Mouse (Mus musculus) intestine, embryonic 16.5 days (tissue): ENCODE measurements around the gene Nlrp9b. TPM values are rescaled to one million over a fixed set of nuclear protein-coding genes. Genes with fewer than 3 reads are reported as not detected.
"Not testable (repeated sequence)": the region's sequence is repeated elsewhere in the genome, so short reads cannot be mapped to it uniquely, and the experiment has no call there.

Experiments
- ATAC-seq: fragments of 200-750 bp; cut with Nextera tagmentation; 2 replicates; pipeline ENCODE4 v1.8.0; 2017; ENCODE audit warnings: moderate TSS enrichment, moderate library complexity
- H3K27ac ChIP-seq: fragments of 300-500 bp; sonication (generic); 2 replicates; pipeline ENCODE4 v1.5.1; 2014; ENCODE audit warnings: mild to moderate bottlenecking, low read length
- H3K27me3 ChIP-seq: fragments of 300-500 bp; sonication (generic); replicated peaks from 2 replicates; pipeline ENCODE4 v1.6.1; 2014; ENCODE audit warnings: low read length, control low read depth, mixed read lengths; ENCODE audit not compliant: control insufficient read depth, insufficient read depth
- H3K36me3 ChIP-seq: fragments of 300-500 bp; sonication (generic); 2 replicates; pipeline ENCODE4 v1.6.1; 2014; ENCODE audit warnings: low read length, control low read depth; ENCODE audit not compliant: control insufficient read depth, insufficient read depth
- H3K4me1 ChIP-seq: fragments of 300-500 bp; sonication (generic); 2 replicates; pipeline ENCODE4 v1.6.1; 2014; ENCODE audit warnings: low read length, control low read depth, mixed read lengths; ENCODE audit not compliant: control insufficient read depth, insufficient read depth
- H3K4me2 ChIP-seq: fragments of 300-500 bp; sonication (generic); 2 replicates; pipeline ENCODE4 v1.6.1; 2014; ENCODE audit warnings: low read depth, low read length, control low read depth
- H3K4me3 ChIP-seq: fragments of 300-500 bp; sonication (generic); 2 replicates; pipeline ENCODE4 v1.5.1; 2014; ENCODE audit warnings: mild to moderate bottlenecking, low read length
- H3K9ac ChIP-seq: fragments of 300-500 bp; sonication (generic); 2 replicates; pipeline ENCODE4 v1.6.1; 2014; ENCODE audit warnings: low read depth, low read length
- H3K9me3 ChIP-seq: fragments of 300-500 bp; sonication (generic); 2 replicates; pipeline ENCODE4 v1.6.1; 2016; ENCODE audit warnings: low read length, control low read depth; ENCODE audit not compliant: control insufficient read depth
- whole genome bisulfite sequencing: fragments of 180-500 bp; shearing (Covaris S2); extraction: QIAGEN DNeasy Blood & Tissue Kit; methylation state at CpG from one replicate; pipeline ENCODE4 v1.1.7; 2014; 5-methylcytosine and 5-hydroxymethylcytosine counted together
- polyA plus RNA-seq: library from polyadenylated mRNA; unstranded; fragments of >200 nt; fragmentation: Nextera tagmentation; extraction: Ambion mirVana; gene quantifications from 2 replicates; pipeline ENCODE4 v1.2.1, GENCODE M21; 2015

Nlrp9b gene
- polyA plus RNA-seq, 1 experiment from 2014 or later: 0.75 TPM

DNA sequence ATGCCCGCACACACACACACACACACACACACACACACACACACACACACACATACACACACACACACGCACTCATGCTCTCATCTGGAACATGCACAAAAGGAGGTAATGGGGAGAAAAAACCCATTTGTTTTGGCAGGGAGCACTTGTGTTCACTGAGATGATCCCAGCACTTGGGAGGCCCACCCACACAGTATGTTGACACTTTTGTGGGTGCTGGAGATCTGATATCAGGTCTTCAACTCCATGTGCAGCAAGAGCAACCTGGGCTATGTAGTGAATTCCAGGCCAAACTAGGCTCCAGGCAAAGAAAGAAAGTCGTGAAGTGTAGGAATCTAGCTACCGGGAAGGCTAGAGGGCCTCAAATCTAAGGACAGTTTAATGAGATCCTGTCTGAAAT lies 35.4 kb upstream of the Nlrp9b start:
- H3K4me2 ChIP-seq: no peak overlapping the region
- H3K27ac ChIP-seq: no peak overlapping the region
- peaks cover 9% of the 10 kb centered on the region for H3K4me1 ChIP-seq
- ATAC-seq: no peak
- H3K4me3 ChIP-seq: no peak overlapping the region
- H3K27me3 ChIP-seq: no peaks in the 10 kb centered on the region
- H3K36me3 ChIP-seq: no peaks in the 10 kb centered on the region
- no peaks in the 10 kb centered on the region for H3K9me3 ChIP-seq
- WGBS: 76% methylated on average over 4 of the region's 4 CpGs
- H3K9ac ChIP-seq: no peak overlapping the region

- ATAC-seq: 0 out of 2 replicates have a peak, but pooled peaks have one; percentile 10
- no peak overlapping the region for H3K27ac ChIP-seq
- H3K9me3 ChIP-seq: no peaks in the 10 kb centered on the region
- peaks cover 9% of the 10 kb centered on the region for H3K4me1 ChIP-seq
- WGBS: 3% methylated on average over 7 of the region's 7 CpGs
- H3K36me3 ChIP-seq: no peaks in the 10 kb centered on the region
- no peak overlapping the region for H3K4me3 ChIP-seq
- H3K9ac ChIP-seq: no peak overlapping the region
- no peak overlapping the region for H3K4me2 ChIP-seq
- H3K27me3 ChIP-seq: no peaks in the 10 kb centered on the region
These were observed 34.9 kb upstream of the Nlrp9b start for GRCm38 (mm10) chr7:19956341-19956781.

DNA sequence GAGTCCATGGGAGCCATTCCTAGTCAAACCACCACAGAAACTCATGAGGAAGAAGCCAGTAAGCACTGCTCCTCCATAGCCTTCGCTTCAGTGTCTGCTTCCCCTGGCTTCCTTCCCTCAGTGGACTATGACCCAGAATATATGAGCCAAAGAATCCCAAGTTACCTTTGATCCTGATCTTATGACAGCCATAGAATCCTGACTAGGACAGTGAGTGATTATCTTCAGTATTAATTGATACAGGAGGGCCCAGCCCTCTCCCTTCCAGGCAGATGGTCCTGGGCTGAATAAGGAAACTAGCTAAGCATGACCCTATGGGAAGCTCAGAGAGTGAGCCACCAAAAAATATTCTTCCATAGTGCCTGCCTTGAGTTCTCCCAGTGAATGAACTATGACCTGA lies 28.8 kb upstream of the Nlrp9b start:
- H3K27ac ChIP-seq: 0 out of 2 replicates have a peak overlapping the region, but pooled peaks have one; percentile 30
- 68% methylated on average over 1 of the region's 1 CpGs for WGBS
- ATAC-seq: peak; percentile 73
- no peaks in the 10 kb centered on the region for H3K9me3 ChIP-seq
- no peak overlapping the region for H3K9ac ChIP-seq
- H3K36me3 ChIP-seq: no peaks in the 10 kb centered on the region
- H3K4me2 ChIP-seq: no peak overlapping the region
- no peaks in the 10 kb centered on the region for H3K27me3 ChIP-seq
- no peaks in the 10 kb centered on the region for H3K4me1 ChIP-seq
- no peak overlapping the region for H3K4me3 ChIP-seq

- Histone ChIP-seq H3K27ac (peak within 1 kb of the TSS; percentile 14; the same call in 1 of the 2 replicates), H3K4me2 (no peak within 1 kb of the TSS), H3K9ac (no peak within 1 kb of the TSS), H3K9me3 (no peaks in the 10 kb centered on the region), H3K4me3 (no peak within 1 kb of the TSS), H3K27me3 (no peaks in the 10 kb centered on the region), H3K4me1 (no peaks in the 10 kb centered on the region), H3K36me3 (no peaks in the 10 kb centered on the region)
- peak; percentile 90 for ATAC-seq
- WGBS: 69% methylated on average over 7 of the region's 7 CpGs
These were observed 26.2 kb upstream of the Nlrp9b start, which contains the start of gene Ceacam20 for GRCm38 (mm10) chr7:19964985-19965579. Gene Ceacam20 (plus strand): TSS chr7:19965412.

GRCm38 (mm10) chr7:19969106-19969505 lies 22.2 kb upstream of the Nlrp9b start:
- Histone ChIP-seq H3K9me3 (peaks cover 4% of the 10 kb centered on the region; the same call in 1 of the 2 replicates), H3K27me3 (no peaks in the 10 kb centered on the region), H3K36me3 (no peaks in the 10 kb centered on the region), H3K9ac (no peak overlapping the region), H3K4me2 (no peak overlapping the region), H3K4me3 (no peak overlapping the region), H3K4me1 (no peaks in the 10 kb centered on the region), H3K27ac (no peak overlapping the region)
- no peak for ATAC-seq
- WGBS: 72% methylated on average over 3 of the region's 3 CpGs

GRCm38 (mm10) chr7:19969541-19970090 lies 21.6 kb upstream of the Nlrp9b start:
- Histone ChIP-seq H3K4me1 (no peaks in the 10 kb centered on the region), H3K27ac (no peak overlapping the region), H3K4me2 (no peak overlapping the region), H3K9ac (no peak overlapping the region), H3K9me3 (peaks cover 4% of the 10 kb centered on the region; the same call in 1 of the 2 replicates), H3K27me3 (no peaks in the 10 kb centered on the region), H3K4me3 (no peak overlapping the region), H3K36me3 (no peaks in the 10 kb centered on the region)
- no peak for ATAC-seq
- 89% methylated on average over 4 of the region's 4 CpGs for WGBS

GRCm38 (mm10) chr7:19970196-19970595 lies 21.1 kb upstream of the Nlrp9b start:
- no peaks in the 10 kb centered on the region for H3K36me3 ChIP-seq
- H3K4me3 ChIP-seq: no peak overlapping the region
- H3K4me1 ChIP-seq: no peaks in the 10 kb centered on the region
- 92% methylated on average over 8 of the region's 8 CpGs for WGBS
- H3K9ac ChIP-seq: no peak overlapping the region
- H3K4me2 ChIP-seq: no peak overlapping the region
- no peaks in the 10 kb centered on the region for H3K27me3 ChIP-seq
- no peak overlapping the region for H3K27ac ChIP-seq
- H3K9me3 ChIP-seq: peaks cover 4% of the 10 kb centered on the region; the same call in 1 of the 2 replicates
- ATAC-seq: no peak

DNA sequence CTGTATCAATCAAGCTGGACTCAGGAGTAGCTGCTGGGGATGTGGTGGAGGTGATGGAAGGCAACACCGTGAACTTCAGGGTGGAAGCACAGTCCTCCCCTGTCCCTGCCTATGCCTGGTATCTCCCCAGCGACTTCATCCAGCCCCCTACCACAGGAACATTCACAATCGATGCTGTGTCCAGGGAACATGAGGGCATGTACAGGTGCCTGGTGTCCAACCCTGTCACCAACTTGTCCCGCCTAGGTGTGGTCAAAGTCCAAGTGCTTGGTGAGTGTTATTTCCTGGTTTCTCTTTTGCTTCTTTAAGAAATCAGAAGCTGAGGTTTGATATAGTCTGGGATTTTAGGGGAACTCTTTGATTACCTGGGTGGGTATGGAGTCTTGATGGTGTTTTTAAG lies 19.7 kb upstream of the Nlrp9b start:
- 87% methylated on average over 4 of the region's 4 CpGs for WGBS
- Histone ChIP-seq H3K27ac (no peak overlapping the region), H3K4me1 (no peaks in the 10 kb centered on the region), H3K36me3 (no peaks in the 10 kb centered on the region), H3K4me2 (no peak overlapping the region), H3K4me3 (no peak overlapping the region), H3K9ac (no peak overlapping the region), H3K9me3 (peaks cover 4% of the 10 kb centered on the region; the same call in 1 of the 2 replicates), H3K27me3 (no peaks in the 10 kb centered on the region)
- ATAC-seq: peak; percentile 80

GRCm38 (mm10) chr7:19996721-19997120 lies 5.5 kb downstream of the Nlrp9b start:
- whole genome bisulfite sequencing: 63% methylated on average over 3 of the region's 3 CpGs

More at GRCm38 (mm10) chr7:19996721-19997120, 5.5 kb downstream of the Nlrp9b start:
- H3K27me3 ChIP-seq, H3K4me1 ChIP-seq, H3K36me3 ChIP-seq, H3K4me3 ChIP-seq, H3K9ac ChIP-seq, H3K9me3 ChIP-seq, H3K27ac ChIP-seq, H3K4me2 ChIP-seq, ATAC-seq: not testable (repeated sequence)
